Mouse (Mus musculus): Measurements from ENCODE around the gene Otulin.

- no peak for TF ChIP-seq CHD2 (IDR thresholded peaks at IDR 0.05; ENCODE audit: low read length)
- no peak for TF ChIP-seq JUND (IDR thresholded peaks at IDR 0.05; ENCODE audit: low read depth, low read length)
- TF ChIP-seq BHLHE40 (IDR thresholded peaks at IDR 0.05; ENCODE audit: borderline replicate concordance, low read depth, low read length), result no peak
- no peak for TF ChIP-seq RCOR1 (IDR thresholded peaks at IDR 0.05; ENCODE audit: low read depth, low read length)
- TF ChIP-seq CTCF (IDR thresholded peaks at IDR 0.05 in 2 of 3, conservative IDR thresholded peaks at IDR 0.05 in 1 of 3; ENCODE audit: control insufficient read depth in 1 of 3, insufficient read depth in 1 of 3, low read depth in 2 of 3, low read length in 3 of 3, poor library complexity in 1 of 3, severe bottlenecking in 1 of 3), result no peak
- no peak for TF ChIP-seq MYB (IDR thresholded peaks at IDR 0.05; ENCODE audit: low read depth, low read length)
- TF ChIP-seq POLR2A (IDR thresholded peaks at IDR 0.05; ENCODE audit: control insufficient read depth in 1 of 2, insufficient read depth in 1 of 2, low read depth in 1 of 2, low read length in 2 of 2, poor library complexity in 1 of 2), result no peak
- no peak for TF ChIP-seq USF1 (IDR thresholded peaks at IDR 0.05; ENCODE audit: low read depth, low read length)
- no peak for TF ChIP-seq MAFK (IDR thresholded peaks at IDR 0.05; ENCODE audit: borderline replicate concordance, low read depth, low read length)
- no peak for TF ChIP-seq ZC3H11A (IDR thresholded peaks at IDR 0.05; ENCODE audit: low read depth, low read length)
- no peak for TF ChIP-seq MAZ (IDR thresholded peaks at IDR 0.05; ENCODE audit: low read depth, low read length)
- no peak for TF ChIP-seq E2F4 (IDR thresholded peaks at IDR 0.05; ENCODE audit: borderline replicate concordance, low read depth, low read length)
- TF ChIP-seq SIN3A (IDR thresholded peaks at IDR 0.05; ENCODE audit: low read length), result no peak
These were observed 85.3 kb downstream of the Otulin start for GRCm38 (mm10) chr15:27545203-27545602.

Data from MEL (cell line).